Mouse (Mus musculus) midbrain, embryonic 15.5 days (tissue): ENCODE measurements around the gene Epha8. TPM values are rescaled to one million over a fixed set of nuclear protein-coding genes. Genes with fewer than 3 reads are reported as not detected.

ENCODE experiments used
- ATAC-seq: fragments of 200-750 bp; cut with Nextera tagmentation; replicated peaks from 2 replicates; pipeline ENCODE4 v1.8.0; 2017; ENCODE audit warnings: moderate TSS enrichment
- H3K27ac ChIP-seq: fragments of 300-500 bp; sonication (generic); 2 replicates; pipeline ENCODE4 v1.5.1; 2015; ENCODE audit warnings: mild to moderate bottlenecking, inconsistent platforms
- H3K27me3 ChIP-seq: fragments of 300-500 bp; sonication (generic); replicated peaks from 2 replicates; pipeline ENCODE4 v1.6.1; 2015; ENCODE audit warnings: inconsistent platforms
- H3K36me3 ChIP-seq: fragments of 300-500 bp; sonication (generic); replicated peaks from 2 replicates; pipeline ENCODE4 v1.6.1; 2015; ENCODE audit warnings: inconsistent platforms
- H3K4me1 ChIP-seq: fragments of 300-500 bp; sonication (generic); 2 replicates; pipeline ENCODE4 v1.6.1; 2015; ENCODE audit warnings: inconsistent platforms
- H3K4me2 ChIP-seq: fragments of 300-500 bp; sonication (generic); 2 replicates; pipeline ENCODE4 v1.6.1; 2015; ENCODE audit warnings: inconsistent platforms, mild to moderate bottlenecking, moderate library complexity
- H3K4me3 ChIP-seq: fragments of 300-500 bp; sonication (generic); 2 replicates; pipeline ENCODE4 v1.5.1; 2015; ENCODE audit warnings: mild to moderate bottlenecking, inconsistent platforms
- H3K9ac ChIP-seq: fragments of 300-500 bp; sonication (generic); 2 replicates; pipeline ENCODE4 v1.6.1; 2015; ENCODE audit warnings: mild to moderate bottlenecking, inconsistent platforms
- H3K9me3 ChIP-seq: fragments of 300-500 bp; sonication (generic); 2 replicates; pipeline ENCODE4 v1.6.1; 2016; ENCODE audit warnings: inconsistent platforms
- WGBS: fragments of 180-500 bp; shearing (Covaris S2); methylation state at CpG from one replicate; pipeline ENCODE4 v1.1.7; 2015; ENCODE audit warnings: mixed read lengths; 5-methylcytosine and 5-hydroxymethylcytosine counted together
- polyA plus RNA-seq: library from polyadenylated mRNA; unstranded; fragments of >200 nt; fragmentation: Nextera tagmentation; extraction: Ambion mirVana; gene quantifications from 2 replicates; pipeline ENCODE4 v1.2.1, GENCODE M21; 2015

The Epha8 gene
- polyA plus RNA-seq: 20.5 and 23.1 TPM in 2 replicates

- 2% methylated on average over 57 of the region's 75 CpGs for WGBS
- Histone ChIP-seq H3K4me1 (peaks cover 29% of the 10 kb centered on the region), H3K27ac (0 out of 2 replicates have a peak within 1 kb of the TSS, but pooled peaks have one; percentile 21), H3K36me3 (no peaks in the 10 kb centered on the region), H3K9ac (peak within 1 kb of the TSS; percentile 57), H3K9me3 (no peaks in the 10 kb centered on the region), H3K4me2 (peak within 1 kb of the TSS; percentile 97), H3K27me3 (peaks cover 86% of the 10 kb centered on the region), H3K4me3 (peak within 1 kb of the TSS; percentile 55)
- ATAC-seq: peak; percentile 75
These were observed at the start of gene Epha8 for GRCm38 (mm10) chr4:136956751-136957446. TSS of gene Epha8 (minus strand) at chr4:136956816.

- no peak overlapping the region for H3K4me3 ChIP-seq
- H3K27ac ChIP-seq: peak overlapping the region; percentile 34; the same call in 1 of the 2 replicates
- H3K9me3 ChIP-seq: no peaks in the 10 kb centered on the region
- peaks cover 14% of the 10 kb centered on the region for H3K4me1 ChIP-seq
- ATAC-seq: no peak
- H3K36me3 ChIP-seq: 0 out of 2 replicates have a peak, but pooled peaks cover 3% of the 10 kb centered on the region
- no peak overlapping the region for H3K9ac ChIP-seq
- H3K27me3 ChIP-seq: no peaks in the 10 kb centered on the region
- WGBS: 76% methylated on average over 3 of the region's 3 CpGs
- no peak overlapping the region for H3K4me2 ChIP-seq
These were observed 45.2 kb upstream of the Epha8 start for GRCm38 (mm10) chr4:137001825-137002224.

DNA sequence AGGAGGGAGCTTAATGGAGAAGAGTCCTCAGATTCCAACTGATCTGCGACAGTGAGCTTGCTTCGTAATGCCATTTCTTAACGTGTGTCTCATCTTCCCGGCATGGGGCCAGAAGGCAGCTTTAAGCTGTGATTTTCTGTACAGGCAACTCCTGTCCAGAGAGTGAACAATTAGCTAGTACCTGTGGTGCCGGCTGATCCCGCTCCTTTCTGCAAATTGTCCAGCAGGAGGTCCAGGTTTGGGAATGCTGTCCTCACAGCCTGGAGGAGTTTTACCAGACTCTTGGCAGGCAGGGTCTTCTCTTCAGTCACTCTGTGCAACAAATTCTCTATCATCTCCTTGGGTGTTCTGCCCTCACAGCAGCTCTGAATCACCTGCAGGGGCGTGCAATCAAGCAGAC lies 44.4 kb upstream of the Epha8 start:
- no peak for ATAC-seq
- Histone ChIP-seq H3K27ac (peak overlapping the region; percentile 34), H3K9me3 (no peaks in the 10 kb centered on the region), H3K27me3 (no peaks in the 10 kb centered on the region), H3K4me3 (no peak overlapping the region), H3K4me2 (no peak overlapping the region), H3K9ac (no peak overlapping the region), H3K36me3 (0 out of 2 replicates have a peak, but pooled peaks cover 3% of the 10 kb centered on the region), H3K4me1 (peaks cover 8% of the 10 kb centered on the region; the same call in 1 of the 2 replicates)
- 74% methylated on average over 7 of the region's 7 CpGs for WGBS

DNA sequence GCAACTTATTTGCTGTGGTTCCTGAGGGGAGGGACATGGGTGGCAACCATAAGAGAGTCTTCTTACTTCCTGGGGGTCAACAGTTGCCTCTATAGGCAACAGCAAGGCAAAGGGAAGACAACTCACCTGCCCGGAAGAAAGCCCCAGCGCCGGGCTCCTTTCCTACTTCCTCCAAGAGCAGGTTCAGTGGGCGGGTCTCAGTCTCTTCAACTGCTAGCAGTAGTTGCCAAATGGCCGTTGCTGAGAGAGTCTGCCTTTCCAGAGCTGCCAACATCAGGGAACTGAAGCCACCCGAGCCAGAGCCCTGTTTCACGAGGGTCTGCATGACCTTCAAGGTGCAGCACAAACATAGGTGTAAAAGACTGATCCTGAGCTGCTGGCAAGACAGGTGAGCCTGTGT lies 41.8 kb upstream of the Epha8 start:
- Histone ChIP-seq H3K9me3 (no peaks in the 10 kb centered on the region), H3K27me3 (no peaks in the 10 kb centered on the region), H3K27ac (no peak overlapping the region), H3K4me1 (0 out of 2 replicates have a peak, but pooled peaks cover 3% of the 10 kb centered on the region), H3K4me2 (no peak overlapping the region), H3K9ac (no peak overlapping the region), H3K4me3 (no peak overlapping the region), H3K36me3 (peaks cover 3% of the 10 kb centered on the region; the same call in 1 of the 2 replicates)
- WGBS: 90% methylated on average over 7 of the region's 7 CpGs
- ATAC-seq: no peak

GRCm38 (mm10) chr4:136997723-136998345 lies 41.2 kb upstream of the Epha8 start:
- no peak for ATAC-seq

GRCm38 (mm10) chr4:136996933-136997332 lies 40.3 kb upstream of the Epha8 start:
- WGBS: 61% methylated on average over 7 of the region's 7 CpGs
- no peak overlapping the region for H3K4me2 ChIP-seq
- 0 out of 2 replicates have a peak overlapping the region, but pooled peaks have one; percentile 8 for H3K27ac ChIP-seq
- H3K9ac ChIP-seq: no peak overlapping the region
- ATAC-seq: no peak
- no peaks in the 10 kb centered on the region for H3K27me3 ChIP-seq
- no peaks in the 10 kb centered on the region for H3K9me3 ChIP-seq
- peaks cover 3% of the 10 kb centered on the region; the same call in 1 of the 2 replicates for H3K36me3 ChIP-seq
- no peak overlapping the region for H3K4me3 ChIP-seq
- 0 out of 2 replicates have a peak, but pooled peaks cover 3% of the 10 kb centered on the region for H3K4me1 ChIP-seq

More at GRCm38 (mm10) chr4:136997723-136998345, 41.2 kb upstream of the Epha8 start:
- H3K27me3 ChIP-seq: no peaks in the 10 kb centered on the region
- H3K36me3 ChIP-seq: peaks cover 3% of the 10 kb centered on the region; the same call in 1 of the 2 replicates
- H3K4me2 ChIP-seq: no peak overlapping the region
- H3K4me3 ChIP-seq: no peak overlapping the region
- H3K9ac ChIP-seq: no peak overlapping the region
- 89% methylated on average over 12 of the region's 12 CpGs for WGBS
- H3K9me3 ChIP-seq: no peaks in the 10 kb centered on the region
- no peak overlapping the region for H3K27ac ChIP-seq
- H3K4me1 ChIP-seq: 0 out of 2 replicates have a peak, but pooled peaks cover 3% of the 10 kb centered on the region

- Histone ChIP-seq H3K9ac (no peak overlapping the region), H3K27ac (no peak overlapping the region), H3K4me1 (no peaks in the 10 kb centered on the region), H3K9me3 (no peaks in the 10 kb centered on the region), H3K4me3 (no peak overlapping the region), H3K4me2 (no peak overlapping the region), H3K36me3 (peaks cover 3% of the 10 kb centered on the region; the same call in 1 of the 2 replicates), H3K27me3 (no peaks in the 10 kb centered on the region)
- WGBS: 89% methylated on average over 14 of the region's 14 CpGs
- no peak for ATAC-seq
These were observed 38.7 kb upstream of the Epha8 start for GRCm38 (mm10) chr4:136995361-136995760.

DNA sequence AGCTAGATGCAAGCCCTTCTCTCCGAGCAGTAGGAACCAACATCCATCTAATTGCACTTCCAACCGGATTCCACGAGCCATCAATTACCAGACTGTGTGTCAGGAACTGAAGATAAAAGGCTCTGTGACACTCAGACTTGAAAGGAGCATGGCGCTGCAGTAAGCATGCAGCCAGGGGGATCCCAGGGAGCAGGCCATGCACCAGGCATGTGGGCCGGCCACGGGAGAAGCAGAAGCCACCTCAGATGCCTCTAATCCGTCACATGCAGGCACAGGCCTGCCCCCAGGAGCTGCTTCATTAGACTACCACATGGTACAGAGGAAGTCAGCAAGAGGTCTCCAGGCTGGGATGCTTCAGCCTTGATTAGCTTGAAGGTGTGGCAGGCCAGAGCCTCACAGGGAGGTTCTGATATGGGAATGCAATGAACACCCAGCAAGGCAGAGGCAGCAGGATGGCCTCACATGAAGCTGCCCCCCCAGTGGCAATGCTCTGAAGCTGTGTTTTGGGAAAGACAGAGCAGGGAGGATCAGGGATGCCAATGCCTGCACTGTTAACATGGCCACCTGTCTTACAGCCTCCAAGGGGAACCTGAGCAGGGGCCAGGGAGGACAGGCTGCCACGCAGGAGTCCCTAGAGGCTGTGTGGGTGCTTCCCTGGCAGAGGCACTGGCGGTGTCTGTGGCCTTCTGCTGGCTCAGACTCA lies 25.5 kb upstream of the Epha8 start:
- Histone ChIP-seq H3K4me3 (no peak overlapping the region), H3K9ac (no peak overlapping the region), H3K36me3 (no peaks in the 10 kb centered on the region), H3K9me3 (no peaks in the 10 kb centered on the region), H3K27me3 (peaks cover 15% of the 10 kb centered on the region; the same call in 1 of the 2 replicates), H3K4me2 (no peak overlapping the region), H3K4me1 (peaks cover 26% of the 10 kb centered on the region), H3K27ac (peak overlapping the region; percentile 55)
- WGBS: 45% methylated on average over 9 of the region's 9 CpGs
- peak; percentile 64 for ATAC-seq

DNA sequence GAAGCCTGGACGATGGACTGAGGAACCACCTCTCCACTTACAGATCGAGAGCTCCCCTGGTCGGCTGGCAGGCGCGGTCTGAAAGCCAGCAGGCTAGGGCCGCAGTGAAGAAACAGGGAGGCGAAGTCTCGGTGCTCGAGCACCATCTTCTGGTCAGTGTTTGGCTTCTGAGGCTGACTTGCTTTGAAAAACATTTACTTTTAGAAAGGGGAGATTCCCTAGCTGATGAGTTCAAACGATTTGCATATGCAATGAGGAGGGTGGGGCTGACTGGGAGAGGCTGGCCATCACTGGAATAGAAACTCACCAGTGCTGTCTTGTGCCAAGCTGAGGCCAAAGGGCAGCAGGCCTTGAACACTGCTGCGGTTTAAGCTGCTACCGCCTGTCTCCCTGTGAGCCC lies 24.7 kb upstream of the Epha8 start:
- Histone ChIP-seq H3K4me3 (no peak overlapping the region), H3K4me1 (peaks cover 26% of the 10 kb centered on the region), H3K27ac (peak overlapping the region; percentile 55), H3K27me3 (peaks cover 22% of the 10 kb centered on the region), H3K9me3 (no peaks in the 10 kb centered on the region), H3K4me2 (no peak overlapping the region), H3K36me3 (no peaks in the 10 kb centered on the region), H3K9ac (no peak overlapping the region)
- ATAC-seq: peak; percentile 61
- WGBS: 7% methylated on average over 12 of the region's 12 CpGs

GRCm38 (mm10) chr4:136980921-136981320 lies 24.3 kb upstream of the Epha8 start:
- Histone ChIP-seq H3K9ac (no peak overlapping the region), H3K27ac (peak overlapping the region; percentile 40; the same call in 1 of the 2 replicates), H3K4me2 (no peak overlapping the region), H3K4me1 (peaks cover 26% of the 10 kb centered on the region), H3K9me3 (no peaks in the 10 kb centered on the region), H3K4me3 (no peak overlapping the region), H3K36me3 (no peaks in the 10 kb centered on the region), H3K27me3 (peaks cover 26% of the 10 kb centered on the region)
- ATAC-seq: no peak
- 54% methylated on average over 4 of the region's 4 CpGs for WGBS

- ATAC-seq: no peak
- peaks cover 20% of the 10 kb centered on the region for H3K4me1 ChIP-seq
- H3K4me2 ChIP-seq: no peak overlapping the region
- no peaks in the 10 kb centered on the region for H3K9me3 ChIP-seq
- H3K36me3 ChIP-seq: no peaks in the 10 kb centered on the region
- H3K4me3 ChIP-seq: no peak overlapping the region
- no peak overlapping the region for H3K9ac ChIP-seq
- WGBS: 61% methylated on average over 8 of the region's 8 CpGs
- H3K27ac ChIP-seq: no peak overlapping the region
- H3K27me3 ChIP-seq: peaks cover 46% of the 10 kb centered on the region
These were observed 20.6 kb upstream of the Epha8 start for GRCm38 (mm10) chr4:136977244-136977643.

- Histone ChIP-seq H3K4me2 (no peak overlapping the region), H3K4me1 (peaks cover 42% of the 10 kb centered on the region), H3K27ac (no peak overlapping the region), H3K9me3 (no peaks in the 10 kb centered on the region), H3K4me3 (no peak overlapping the region), H3K27me3 (peaks cover 46% of the 10 kb centered on the region), H3K9ac (no peak overlapping the region), H3K36me3 (no peaks in the 10 kb centered on the region)
- no peak for ATAC-seq
- WGBS: 2% methylated on average over 6 of the region's 6 CpGs
These were observed 14.3 kb upstream of the Epha8 start for GRCm38 (mm10) chr4:136970939-136971338.
